Mouse (Mus musculus): ENCODE results near the gene Snx9.

DNA sequence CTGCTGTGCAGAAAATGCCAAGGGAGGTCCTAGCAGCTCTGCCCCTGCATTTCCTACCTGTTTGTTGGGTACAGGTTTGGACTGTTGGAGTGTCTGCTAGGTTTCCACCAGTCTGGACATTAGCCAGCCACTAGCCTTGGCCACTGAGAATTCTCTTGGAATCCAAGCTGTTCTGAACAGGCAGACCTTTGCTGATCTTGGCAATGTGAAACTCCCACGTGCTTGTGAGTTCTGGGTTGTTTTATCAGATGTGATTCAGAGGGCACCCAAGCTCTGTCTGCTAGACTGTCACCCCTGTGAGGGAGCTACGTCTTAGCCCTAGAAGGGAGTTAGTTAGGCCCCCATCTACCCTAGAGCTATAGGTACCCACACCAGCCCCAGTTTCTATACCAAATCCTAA, 96.3 kb downstream of the Snx9 start:
- TF ChIP-seq CTCF (IDR thresholded peaks at IDR 0.05; ENCODE audit: extremely low read depth, insufficient read depth, low read length) (no peak), POLR2A (IDR thresholded peaks at IDR 0.05; ENCODE audit: extremely low read depth, insufficient read depth, low read length) (no peak)
